Mouse (Mus musculus): ENCODE results near the gene Pick1.

GRCm38 (mm10) chr15:79270317-79271123 is 41.5 kb downstream of the Pick1 start:
- no peak for TF ChIP-seq POLR2A (IDR thresholded peaks at IDR 0.05; ENCODE audit: low read depth, low read length)
- TF ChIP-seq CTCF (conservative IDR thresholded peaks at IDR 0.05; ENCODE audit: insufficient read depth, insufficient read length, low read depth, low read length): no peak

All from kidney, adult 2 months (tissue).